Mouse (Mus musculus): ENCODE data around the gene Apoa2. TPM values are rescaled to one million over a fixed set of nuclear protein-coding genes. Genes with fewer than 3 reads are reported as not detected.

Gene Apoa2
- polyA plus RNA-seq, 2 experiments: 2,859 to 5,173 TPM

- no peak for ATAC-seq (ENCODE audit: insufficient read depth)
- Histone ChIP-seq H3K4me1 (replicated peaks; ENCODE audit: control insufficient read depth in 2 of 2, insufficient read depth in 2 of 2, low read length in 1 of 2) (peaks cover 0 to 21% of the 10 kb centered on the region in 2 experiments; a peak in 2 of 4 replicates), H3K27me3 (ENCODE audit: control insufficient read depth, insufficient read depth, low read length) (peaks cover 7% of the 10 kb centered on the region), H3K4me3 (ENCODE audit: insufficient read depth in 1 of 2, low read depth in 2 of 2, low read length in 2 of 2) (no peak overlapping the region), H3K36me3 (replicated peaks; ENCODE audit: control insufficient read depth, insufficient read depth, low read depth) (no peaks in the 10 kb centered on the region), H3K27ac (no peak overlapping the region), H3K9ac (replicated peaks) (no peak overlapping the region), H3K9me3 (ENCODE audit: control insufficient read depth, low read length) (no peaks in the 10 kb centered on the region), H3K4me2 (ENCODE audit: low read depth) (no peak overlapping the region)
- peak; percentile 69 for TF ChIP-seq CTCF (IDR thresholded peaks at IDR 0.05; ENCODE audit: low read depth)
- TF ChIP-seq EP300 (IDR thresholded peaks at IDR 0.05; ENCODE audit: low read depth): no peak
- no peak for DNase-seq (ENCODE audit: low read depth in 3 of 3, low spot score in 3 of 3)
- WGBS (ENCODE audit: insufficient replicate concordance): 64% methylated on average over 3 of the region's 3 CpGs
These were observed 39.0 kb downstream of the Apoa2 start for GRCm38 (mm10) chr1:171263666-171264461.

- Histone ChIP-seq H3K27me3 (ENCODE audit: control insufficient read depth, insufficient read depth, low read length) (peaks cover 4% of the 10 kb centered on the region; the same call in 1 of the 2 replicates), H3K9me3 (ENCODE audit: control insufficient read depth, low read length) (no peaks in the 10 kb centered on the region), H3K27ac (no peak overlapping the region), H3K36me3 (replicated peaks; ENCODE audit: control insufficient read depth, insufficient read depth, low read depth) (no peaks in the 10 kb centered on the region), H3K4me3 (ENCODE audit: insufficient read depth in 1 of 2, low read depth in 2 of 2, low read length in 2 of 2) (no peak overlapping the region), H3K4me2 (ENCODE audit: low read depth) (0 out of 2 replicates have a peak overlapping the region, but pooled peaks have one; percentile 13), H3K4me1 (replicated peaks; ENCODE audit: control insufficient read depth in 2 of 2, insufficient read depth in 2 of 2, low read length in 1 of 2) (peaks cover 9 to 22% of the 10 kb centered on the region in 2 experiments), H3K9ac (replicated peaks) (no peak overlapping the region)
- WGBS (ENCODE audit: insufficient replicate concordance): 20% methylated on average over 4 of the region's 4 CpGs
- TF ChIP-seq EP300 (IDR thresholded peaks at IDR 0.05; ENCODE audit: low read depth): no peak
- no peak for TF ChIP-seq CTCF (IDR thresholded peaks at IDR 0.05; ENCODE audit: low read depth)
- ATAC-seq (ENCODE audit: insufficient read depth) (no peak), DNase-seq (ENCODE audit: low read depth in 3 of 3, low spot score in 3 of 3) (no peak)
These were observed 41.3 kb downstream of the Apoa2 start for GRCm38 (mm10) chr1:171265971-171266744.

GRCm38 (mm10) chr1:171268341-171268740 is 43.5 kb downstream of the Apoa2 start:
- no peak for DNase-seq (ENCODE audit: low read depth in 3 of 3, low spot score in 3 of 3)
- H3K9ac ChIP-seq (replicated peaks): no peak overlapping the region
- 42% methylated on average over 1 of the region's 1 CpGs for WGBS (ENCODE audit: insufficient replicate concordance)
- peaks cover 11% of the 10 kb centered on the region for H3K36me3 ChIP-seq (replicated peaks; ENCODE audit: control insufficient read depth, insufficient read depth, low read depth)
- no peak overlapping the region for H3K4me3 ChIP-seq (ENCODE audit: insufficient read depth in 1 of 2, low read depth in 2 of 2, low read length in 2 of 2)
- H3K4me1 ChIP-seq (replicated peaks; ENCODE audit: control insufficient read depth in 2 of 2, insufficient read depth in 2 of 2, low read length in 1 of 2): peaks cover 17 to 23% of the 10 kb centered on the region in 2 experiments
- no peak for ATAC-seq (ENCODE audit: insufficient read depth)
- H3K9me3 ChIP-seq (ENCODE audit: control insufficient read depth, low read length): no peaks in the 10 kb centered on the region
- no peak for TF ChIP-seq EP300 (IDR thresholded peaks at IDR 0.05; ENCODE audit: low read depth)
- TF ChIP-seq CTCF (IDR thresholded peaks at IDR 0.05; ENCODE audit: low read depth): no peak
- H3K27ac ChIP-seq: no peak overlapping the region
- no peaks in the 10 kb centered on the region; the same call in 1 of the 2 replicates for H3K27me3 ChIP-seq (ENCODE audit: control insufficient read depth, insufficient read depth, low read length)
- no peak overlapping the region for H3K4me2 ChIP-seq (ENCODE audit: low read depth)

GRCm38 (mm10) chr1:171269848-171270572 is 45.2 kb downstream of the Apoa2 start, which contains the start of gene B4galt3:
B4galt3 (plus strand) TSS chr1:171270328.
- H3K27ac ChIP-seq: peak within 1 kb of the TSS; percentile 70
- H3K36me3 ChIP-seq (replicated peaks; ENCODE audit: control insufficient read depth, insufficient read depth, low read depth): peaks cover 27% of the 10 kb centered on the region
- DNase-seq (ENCODE audit: low read depth in 3 of 3, low spot score in 3 of 3): peak; percentile 79 to 86 (median 83)
- H3K9ac ChIP-seq (replicated peaks): peak within 1 kb of the TSS; percentile 80
- peak within 1 kb of the TSS; percentile 67 to 96 for H3K4me3 ChIP-seq (ENCODE audit: insufficient read depth in 1 of 2, low read depth in 2 of 2, low read length in 2 of 2)
- H3K4me2 ChIP-seq (ENCODE audit: low read depth): peak within 1 kb of the TSS; percentile 89
- H3K9me3 ChIP-seq (ENCODE audit: control insufficient read depth, low read length): no peaks in the 10 kb centered on the region
- peak; percentile 93 for ATAC-seq (ENCODE audit: insufficient read depth)
- no peaks in the 10 kb centered on the region for H3K27me3 ChIP-seq (ENCODE audit: control insufficient read depth, insufficient read depth, low read length)
- TF ChIP-seq EP300 (IDR thresholded peaks at IDR 0.05; ENCODE audit: low read depth): 0 out of 2 replicates have a peak, but pooled peaks have one; percentile 34
- 0 out of 2 replicates have a peak, but pooled peaks have one; percentile 14 for TF ChIP-seq CTCF (IDR thresholded peaks at IDR 0.05; ENCODE audit: low read depth)
- H3K4me1 ChIP-seq (replicated peaks; ENCODE audit: control insufficient read depth in 2 of 2, insufficient read depth in 2 of 2, low read length in 1 of 2): peaks cover 17 to 22% of the 10 kb centered on the region in 2 experiments
- WGBS (ENCODE audit: insufficient replicate concordance): 3% methylated on average over 36 of the region's 36 CpGs
